Mouse (Mus musculus): ENCODE results near the gene Mcf2l.

- TF ChIP-seq POLR2A (IDR thresholded peaks at IDR 0.05; ENCODE audit: borderline replicate concordance, low read depth, low read length), result no peak
- no peak for TF ChIP-seq CTCF (IDR thresholded peaks at IDR 0.05; ENCODE audit: low read depth, low read length)
Observed at GRCm38 (mm10) chr8:12931426-12931825, 57.8 kb downstream of the Mcf2l start.
